Mouse (Mus musculus): ENCODE measurements around the gene Cep128.
"Not testable (repeated sequence)": the region's sequence is repeated elsewhere in the genome, so short reads cannot be mapped to it uniquely, and the experiment has no call there.

Cep128 gene

GRCm38 (mm10) chr12:91063337-91064015 lies 320.7 kb downstream of the Cep128 start:
- no peak for DNase-seq (ENCODE audit: low spot score in 2 of 2)

DNA sequence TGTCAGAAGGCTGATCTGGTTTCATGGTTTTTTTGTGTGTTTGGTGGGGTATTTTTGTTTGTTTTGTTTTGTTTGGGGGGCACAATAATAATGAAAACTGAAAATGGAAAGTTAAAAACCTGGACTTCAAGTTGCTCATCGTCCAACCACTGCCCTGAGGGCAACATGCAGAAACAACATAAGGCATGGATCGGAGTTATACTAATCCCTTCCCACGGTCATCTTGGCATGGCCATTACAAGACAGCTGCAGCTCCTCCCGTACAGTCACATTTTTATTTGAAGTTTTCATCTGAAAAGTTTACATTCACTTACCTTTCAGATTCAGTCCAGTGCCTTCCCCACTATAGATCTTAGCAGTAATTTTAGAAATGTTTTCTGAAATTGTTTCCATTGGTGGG lies 321.5 kb downstream of the Cep128 start:
- no peak for DNase-seq (ENCODE audit: low spot score in 2 of 2)

DNA sequence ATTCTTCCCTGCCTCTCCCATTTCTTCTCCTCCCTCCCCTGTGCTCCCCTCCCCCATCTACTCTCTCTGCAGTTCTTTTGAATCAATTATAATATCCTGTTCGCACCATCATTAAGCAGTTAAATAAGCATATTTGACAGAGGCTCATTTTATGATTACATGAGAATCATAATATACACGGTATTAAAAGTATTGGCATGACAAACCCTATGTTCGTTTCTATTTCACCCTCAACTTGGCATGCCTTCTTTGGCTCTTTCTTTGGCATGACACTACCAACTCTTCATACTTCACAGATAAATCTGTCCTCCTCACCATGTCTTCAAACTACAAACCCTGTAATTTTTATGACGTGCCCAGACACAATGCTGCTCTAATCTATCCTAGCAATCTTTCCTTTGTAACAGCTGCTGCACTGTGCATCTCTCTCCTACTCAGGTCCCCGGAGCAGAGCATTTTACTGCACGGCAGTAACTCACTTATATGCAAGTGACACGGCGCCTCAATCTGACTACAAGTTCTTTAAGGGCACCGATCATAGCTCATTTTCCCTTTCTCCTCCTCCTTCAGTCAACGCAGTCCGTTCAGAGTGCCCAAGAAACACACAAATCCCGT lies 324.4 kb downstream of the Cep128 start:
- no peak for DNase-seq (ENCODE audit: low spot score in 2 of 2)

DNA sequence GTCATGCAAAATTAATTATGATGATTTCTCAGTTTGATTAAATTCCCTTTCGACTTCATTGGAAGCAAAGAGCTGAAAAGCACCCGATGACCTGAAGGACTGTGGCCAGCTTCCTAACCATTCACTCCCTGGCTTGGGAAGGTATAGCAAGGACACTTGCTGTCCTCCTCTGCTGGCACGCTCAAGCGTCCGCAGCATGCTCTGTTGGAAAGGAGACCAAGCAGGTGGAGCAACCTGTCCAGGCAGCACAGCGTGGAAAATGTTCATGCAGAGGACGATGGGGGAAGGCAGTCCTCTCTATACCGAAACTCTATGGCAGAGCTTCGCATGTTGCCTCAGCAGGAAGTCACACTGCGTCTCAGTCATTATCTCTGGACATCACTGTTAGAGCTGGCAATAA lies 327.3 kb downstream of the Cep128 start:
- DNase-seq (ENCODE audit: low spot score in 2 of 2): no peak

GRCm38 (mm10) chr12:91052301-91052700 lies 331.9 kb downstream of the Cep128 start:
- DNase-seq (ENCODE audit: low spot score in 2 of 2): no peak

DNA sequence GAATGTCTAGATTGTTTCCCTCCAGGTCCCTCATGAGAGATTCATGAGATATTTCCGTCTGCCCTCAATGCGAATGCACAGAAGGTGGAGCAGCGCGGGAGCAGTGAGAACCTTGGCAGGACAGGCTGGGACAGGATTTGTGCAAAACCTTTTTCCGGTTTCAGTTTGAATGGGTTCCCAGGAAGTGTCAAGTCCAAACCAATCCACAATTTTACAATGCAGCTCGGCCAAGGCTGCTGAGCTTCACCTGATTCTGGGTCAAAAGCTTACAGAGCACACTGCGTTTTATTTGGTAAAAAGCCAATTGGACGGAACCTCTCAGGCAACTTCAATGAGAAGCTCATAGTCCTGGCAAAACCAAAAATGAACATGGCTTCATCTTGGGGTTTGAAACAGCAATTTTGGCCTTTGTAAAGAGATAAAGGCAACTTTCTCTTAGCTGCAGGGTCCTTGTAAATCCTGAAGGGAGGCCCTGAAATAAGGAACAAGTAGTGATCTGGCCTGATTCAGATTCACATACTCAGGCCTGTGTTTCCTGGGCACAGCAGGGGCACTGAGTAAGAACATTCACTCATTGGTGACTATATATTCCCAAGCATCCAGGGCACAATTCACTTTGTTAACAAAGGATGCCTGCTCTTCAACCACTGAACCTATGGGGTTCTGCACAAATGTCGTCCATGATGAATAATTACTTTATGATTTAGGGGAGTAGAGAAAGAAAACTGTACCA lies 333.4 kb downstream of the Cep128 start:
- no peak for DNase-seq (ENCODE audit: low spot score in 2 of 2)

- no peak for DNase-seq (ENCODE audit: low spot score in 2 of 2)
These were observed 342.8 kb downstream of the Cep128 start for GRCm38 (mm10) chr12:91041363-91041762.

DNA sequence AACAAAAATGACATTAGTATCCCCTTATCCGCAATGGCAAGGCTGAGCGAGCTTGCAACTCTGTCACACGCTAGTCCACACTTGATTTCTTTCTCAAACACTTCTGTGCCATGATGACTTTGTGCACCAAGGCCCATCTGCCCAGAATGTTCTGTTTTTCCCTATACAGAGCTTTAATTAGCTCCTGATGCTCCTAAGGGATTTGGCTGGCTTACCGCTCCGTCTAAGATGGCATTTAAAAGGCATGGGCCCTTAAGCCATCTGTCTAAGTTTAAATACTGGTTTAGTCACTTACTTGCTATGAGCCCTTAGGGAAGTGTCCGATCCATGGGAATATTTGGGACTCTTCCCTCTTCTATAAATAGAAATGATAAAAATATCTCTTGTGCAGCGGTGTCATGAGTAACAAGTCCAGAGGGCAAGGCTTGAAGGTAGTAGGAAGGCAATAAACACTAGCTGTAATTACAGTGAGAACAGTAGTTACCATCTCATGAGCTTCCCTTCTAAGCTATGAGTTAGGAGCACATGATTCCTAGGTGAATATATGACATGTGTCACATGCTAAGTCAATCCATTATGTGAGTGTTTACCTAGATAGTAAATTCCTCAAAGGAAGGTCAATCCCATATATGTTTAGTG lies 343.8 kb downstream of the Cep128 start:
- no peak for DNase-seq (ENCODE audit: low spot score in 2 of 2)

- no peak for DNase-seq (ENCODE audit: low spot score in 2 of 2)
These were observed 355.1 kb downstream of the Cep128 start for GRCm38 (mm10) chr12:91029116-91029515.

- DNase-seq (ENCODE audit: low spot score in 2 of 2): no peak
These were observed 356.5 kb downstream of the Cep128 start for GRCm38 (mm10) chr12:91027681-91028080.

GRCm38 (mm10) chr12:91027100-91027499 lies 357.1 kb downstream of the Cep128 start:
- no peak for DNase-seq (ENCODE audit: low spot score in 2 of 2)

GRCm38 (mm10) chr12:91015075-91015474 lies 369.1 kb downstream of the Cep128 start:
- DNase-seq (ENCODE audit: low spot score in 2 of 2): no peak

GRCm38 (mm10) chr12:91013043-91013442 lies 371.2 kb downstream of the Cep128 start:
- no peak for DNase-seq (ENCODE audit: low spot score in 2 of 2)

DNA sequence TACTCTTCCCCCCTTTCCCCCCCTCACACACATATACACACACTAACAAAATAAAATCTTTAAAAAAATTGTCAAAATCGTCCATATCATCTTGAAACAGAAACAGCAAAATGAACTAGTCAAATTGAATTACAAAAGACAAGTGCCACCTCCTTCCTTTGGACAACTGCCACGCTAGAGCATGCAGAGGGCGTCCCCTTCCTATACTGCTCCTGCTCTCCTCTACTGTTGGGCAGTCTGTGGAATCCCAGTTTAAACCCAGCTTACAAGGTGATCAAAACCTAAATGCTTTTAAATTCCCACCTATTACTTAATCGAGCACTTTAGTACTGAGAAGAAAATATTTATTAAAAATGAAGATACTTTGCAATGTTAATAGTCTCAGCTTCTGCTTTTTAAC lies 372.0 kb downstream of the Cep128 start:
- no peak for DNase-seq (ENCODE audit: low spot score in 2 of 2)

GRCm38 (mm10) chr12:91008736-91009135 lies 375.5 kb downstream of the Cep128 start:
- DNase-seq (ENCODE audit: low spot score in 2 of 2): no peak

- no peak for DNase-seq (ENCODE audit: low spot score in 2 of 2)
These were observed 376.0 kb downstream of the Cep128 start for GRCm38 (mm10) chr12:91008170-91008569.

DNA sequence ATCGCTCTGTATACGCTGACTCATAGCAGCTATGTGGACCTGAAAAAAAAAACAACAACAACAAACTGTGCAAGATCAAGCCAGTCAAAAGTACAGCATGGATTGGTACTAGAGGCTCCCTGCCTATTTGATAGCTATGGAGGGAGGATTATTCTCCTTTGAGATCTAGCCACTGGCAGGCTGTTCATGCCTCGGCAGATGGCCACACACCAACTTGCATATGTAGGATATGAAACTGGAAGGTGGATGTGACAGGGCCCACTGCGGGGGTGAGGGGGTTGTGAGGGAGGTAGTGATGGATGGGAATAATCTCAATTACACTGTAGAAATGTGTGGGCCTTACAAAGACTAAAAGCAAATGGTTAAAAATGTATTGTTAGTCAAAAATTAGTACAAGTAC lies 386.7 kb downstream of the Cep128 start:
- no peak for DNase-seq (ENCODE audit: low spot score in 2 of 2)

DNA sequence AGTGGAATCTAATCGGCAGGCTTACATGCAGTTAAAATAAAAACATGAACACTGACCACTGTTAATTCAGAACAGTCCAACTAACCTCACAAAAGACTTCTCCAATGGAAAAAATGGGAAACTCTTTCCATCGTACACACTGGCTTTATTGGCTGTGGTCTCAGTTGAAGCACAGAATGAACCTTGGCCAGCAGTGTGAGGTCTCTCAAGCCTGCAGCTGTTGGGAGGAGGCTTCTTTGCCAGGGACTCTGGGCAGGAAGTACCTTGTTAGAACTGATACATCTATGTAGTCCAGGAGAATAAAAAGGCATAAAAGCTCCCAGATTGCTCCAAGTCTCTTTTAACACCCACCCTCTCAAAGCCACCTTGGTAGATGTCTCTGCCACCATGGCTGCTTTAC lies 390.9 kb downstream of the Cep128 start:
- DNase-seq (ENCODE audit: low spot score in 2 of 2): no peak

- no peak for DNase-seq (ENCODE audit: low spot score in 2 of 2)
These were observed 396.4 kb downstream of the Cep128 start for GRCm38 (mm10) chr12:90987782-90988181.

- DNase-seq (ENCODE audit: low spot score in 2 of 2): no peak
These were observed 396.9 kb downstream of the Cep128 start for GRCm38 (mm10) chr12:90987259-90987658.

DNA sequence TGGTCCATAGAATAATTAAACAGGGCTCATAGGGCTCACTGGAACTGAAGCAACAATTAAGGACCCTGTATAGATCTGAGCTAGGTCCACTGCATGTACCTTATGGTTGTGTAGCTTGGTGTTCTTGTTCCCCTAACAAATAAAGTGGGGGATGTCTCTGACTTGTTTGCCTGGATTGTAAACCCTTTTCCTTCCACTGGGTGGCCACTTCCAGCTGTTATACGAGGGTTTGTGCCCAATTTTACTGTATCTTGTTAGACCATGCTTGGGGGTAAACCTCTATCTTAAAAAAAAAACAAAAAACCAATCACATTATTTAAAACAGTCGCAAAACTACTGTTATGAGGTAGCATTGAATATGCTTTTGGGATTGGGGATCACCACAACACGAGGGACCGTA lies 402.2 kb downstream of the Cep128 start:
- no peak for DNase-seq (ENCODE audit: low spot score in 2 of 2)

GRCm38 (mm10) chr12:90976406-90976805 lies 407.8 kb downstream of the Cep128 start:
- DNase-seq (ENCODE audit: low spot score in 2 of 2): not testable (repeated sequence)

DNA sequence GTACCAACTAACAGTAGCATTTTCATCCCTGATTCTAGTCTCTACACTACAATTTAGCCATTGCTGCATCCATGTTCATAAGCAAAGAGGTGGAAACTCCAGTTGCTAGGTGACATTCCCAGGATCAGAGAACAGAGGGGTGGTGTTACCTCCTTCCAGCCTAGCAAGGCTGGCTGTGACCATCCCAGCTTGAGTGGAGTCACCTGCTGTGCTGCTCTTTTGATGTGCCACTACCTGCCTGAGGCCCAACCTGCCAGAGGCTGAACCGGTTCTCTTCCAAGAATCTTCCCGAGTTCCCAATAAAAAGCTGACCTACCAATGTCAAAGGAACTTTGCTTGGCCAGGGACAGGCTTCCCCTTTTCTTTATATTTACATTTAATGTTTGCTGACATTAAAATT lies 408.8 kb downstream of the Cep128 start:
- no peak for DNase-seq (ENCODE audit: low spot score in 2 of 2)

Measured in natural killer cell, adult 2 months (primary cell).